In genomic region chr12:19288271-19288890, GRCm38 (mm10) we compare ENCODE assay signal across 8 mouse cellular contexts.
DNase-seq lines count a peak whose midpoint lies in the region; ATAC-seq lines count a peak whose summit lies in the region.
"Not testable (repeated sequence)": the region's sequence is repeated elsewhere in the genome, so short reads cannot be mapped to it uniquely, and the experiment has no call there.

No protein-coding gene starts in this region.

- not testable (repeated sequence) for H3K9ac ChIP-seq in forebrain, embryonic 11.5 days (ENCODE audit: low read length)
- H3K9ac ChIP-seq in heart, embryonic 13.5 days: peak overlapping the region; percentile 70

- peak; percentile 83 to 86 for DNase-seq in adrenal gland, postnatal 36 days
- peak; percentile 68 for DNase-seq in forebrain, embryonic 11.5 days (ENCODE audit: low spot score)
- DNase-seq in kidney, adult 9 months: peak; percentile 19
- peak; percentile 50 for DNase-seq in left cerebral cortex, postnatal 4 days
- DNase-seq in right cerebral cortex, postnatal 36 days (ENCODE audit: low spot score in 2 of 2): peak; percentile 55 to 68
- peak; percentile 10 for DNase-seq in urinary bladder, postnatal 10 days (ENCODE audit: low spot score)

- not testable (repeated sequence) for H3K4me1 ChIP-seq in forebrain, embryonic 11.5 days (replicated peaks; ENCODE audit: control insufficient read depth, insufficient read depth, low read length); heart, embryonic 13.5 days

- not testable (repeated sequence) for H3K36me3 ChIP-seq in forebrain, embryonic 11.5 days (ENCODE audit: control insufficient read depth, insufficient read depth, low read length); heart, embryonic 13.5 days

- not testable (repeated sequence) for ATAC-seq in forebrain, embryonic 11.5 days (replicated peaks; ENCODE audit: low FRiP score); heart, embryonic 13.5 days (ENCODE audit: extremely low read depth, insufficient number of reproducible peaks, low FRiP score, low TSS enrichment)
- peak; percentile 39; the same call in 1 of the 2 replicates for ATAC-seq in megakaryocyte progenitor cell, adult 5-6 weeks (replicated peaks; ENCODE audit: poor library complexity)

- H3K4me3 ChIP-seq in forebrain, embryonic 11.5 days (ENCODE audit: low read depth, low read length): peak overlapping the region; percentile 23
- peak overlapping the region; percentile 52 for H3K4me3 ChIP-seq in heart, embryonic 13.5 days

- not testable (repeated sequence) for H3K27ac ChIP-seq in forebrain, embryonic 11.5 days (ENCODE audit: low read depth, low read length); heart, embryonic 13.5 days (replicated peaks)

- H3K9me3 ChIP-seq in forebrain, embryonic 11.5 days (ENCODE audit: control insufficient read depth, low read length); heart, embryonic 13.5 days: not testable (repeated sequence)

- WGBS in forebrain, embryonic 11.5 days: 10% methylated on average over 31 of the region's 75 CpGs
- 2% methylated on average over 72 of the region's 75 CpGs for WGBS in heart, embryonic 13.5 days

- H3K4me2 ChIP-seq in forebrain, embryonic 11.5 days (ENCODE audit: low read depth, low read length, severe bottlenecking): peak overlapping the region; percentile 26; the same call in 1 of the 2 replicates
- peak overlapping the region; percentile 58 for H3K4me2 ChIP-seq in heart, embryonic 13.5 days

- not testable (repeated sequence) for H3K27me3 ChIP-seq in forebrain, embryonic 11.5 days (ENCODE audit: control insufficient read depth, insufficient read depth, low read length); heart, embryonic 13.5 days (replicated peaks)

- intact Hi-C loops in left cerebral cortex, postnatal 4 days (cut with DNase I): not testable (repeated sequence)

Comparison
In these comparisons a context has a peak if more than half of its experiments do, and no peak if none do; other contexts are left out.
1. DNase-seq: peak in every context shown above with its lines; median percentile 84 in adrenal gland, postnatal 36 days; 68 in forebrain, embryonic 11.5 days; 62 in right cerebral cortex, postnatal 36 days; 50 in left cerebral cortex, postnatal 4 days; 19 in kidney, adult 9 months; 10 in urinary bladder, postnatal 10 days.